Mouse (Mus musculus) C2C12 (cell line): ENCODE data around the gene Cenpj. TPM values are rescaled to one million over a fixed set of nuclear protein-coding genes. Genes with fewer than 3 reads are reported as not detected.

Experiments
- H3K27me3 ChIP-seq: one replicate; pipeline ENCODE4 v1.6.1; 2011; ENCODE audit not compliant: control insufficient read depth, insufficient read depth, insufficient read length
- H3K36me3 ChIP-seq: one replicate; pipeline ENCODE4 v1.6.1; 2011; ENCODE audit not compliant: control insufficient read depth, insufficient read depth
- H3K4me3 ChIP-seq: one replicate; pipeline ENCODE4 v1.5.1; 2011; ENCODE audit warnings: mild to moderate bottlenecking, control low read depth; ENCODE audit not compliant: poor library complexity, insufficient read depth, severe bottlenecking
- H3K79me2 ChIP-seq: one replicate; pipeline ENCODE4 v1.6.1; 2011; ENCODE audit not compliant: control insufficient read depth, insufficient read depth
- H3K79me3 ChIP-seq: one replicate; pipeline ENCODE4 v1.6.1; 2011; ENCODE audit warnings: low read depth, control low read depth
- H3ac ChIP-seq: one replicate; pipeline ENCODE3; 2011; ENCODE audit warnings: low read depth; ENCODE audit not compliant: control insufficient read depth, insufficient read length
- CEBPB ChIP-seq: IDR thresholded peaks from one replicate; pipeline ENCODE4 v1.6.1; 2011; ENCODE audit warnings: low read depth, mild to moderate bottlenecking, control low read depth, moderate library complexity
- CTCF ChIP-seq: IDR thresholded peaks from one replicate; pipeline ENCODE4 v1.5.1; 2011; ENCODE audit not compliant: control insufficient read depth, insufficient read depth, insufficient read length
- FOSL1 ChIP-seq: IDR thresholded peaks from one replicate; pipeline ENCODE4 v1.8.0; 2011; ENCODE audit warnings: mild to moderate bottlenecking, low read length; ENCODE audit not compliant: poor library complexity, insufficient read depth, severe bottlenecking
- MAX ChIP-seq: IDR thresholded peaks from one replicate; pipeline ENCODE4 v1.6.1; 2011; ENCODE audit warnings: mild to moderate bottlenecking, control low read depth
- MYOD1 ChIP-seq: IDR thresholded peaks from one replicate; pipeline ENCODE4 v1.6.1; 2011; ENCODE audit warnings: low read depth; ENCODE audit not compliant: control insufficient read depth, insufficient read length
- MYOG ChIP-seq: IDR thresholded peaks from one replicate; pipeline ENCODE4 v1.6.1; 2011; ENCODE audit not compliant: control insufficient read depth, insufficient read length; ENCODE audit errors: extremely low read depth
- USF1 ChIP-seq: IDR thresholded peaks from one replicate; pipeline ENCODE4 v1.6.1; 2011; ENCODE audit warnings: low read depth, mild to moderate bottlenecking, control low read depth, moderate library complexity
- polyA plus RNA-seq: library from polyadenylated mRNA; unstranded; fragments of >200 nt; fragmentation: generic; extraction: Trizol; gene quantifications from one replicate; pipeline ENCODE4 v1.2.1, GENCODE M21; 2012; ENCODE audit warnings: missing spikeins

Gene Cenpj
- polyA plus RNA-seq, 1 experiment: 2.5 TPM

GRCm38 (mm10) chr14:56489806-56490205, 85.4 kb downstream of the Cenpj start:
- Histone ChIP-seq H3K79me2 (no peaks in the 10 kb centered on the region), H3ac (no peak overlapping the region), H3K79me3 (no peaks in the 10 kb centered on the region), H3K27me3 (no peaks in the 10 kb centered on the region), H3K36me3 (no peaks in the 10 kb centered on the region), H3K4me3 (no peak overlapping the region)
- no peak for TF ChIP-seq USF1
- TF ChIP-seq CTCF: no peak
- TF ChIP-seq CEBPB: no peak
- TF ChIP-seq MYOG: no peak
- TF ChIP-seq MYOD1: no peak
- TF ChIP-seq FOSL1: no peak
- no peak for TF ChIP-seq MAX

Other genes starting within 250 kb of the Cenpj start
- gene Atp12a, start 210.4 kb downstream of the Cenpj start, polyA plus RNA-seq: 0.01 TPM
- not detected for gene Rnf17, start 172.8 kb downstream of the Cenpj start, polyA plus RNA-seq
- gene Parp4, start 194 bp upstream of the Cenpj start, polyA plus RNA-seq: 4.6 TPM
- gene Mphosph8, start 92.8 kb upstream of the Cenpj start, polyA plus RNA-seq: 7.8 TPM
- gene Pspc1, start 202.9 kb upstream of the Cenpj start, polyA plus RNA-seq: 10.3 TPM
- gene Zmym5, start 236.3 kb upstream of the Cenpj start, polyA plus RNA-seq: 2.3 TPM